Mouse (Mus musculus) cerebellum, adult 11 months (tissue): ENCODE results near the gene Avil.

Source experiments
- DNase-seq: peaks from one replicate; pipeline ENCODE4 v3.0.0; 2022

Gene Avil

DNA sequence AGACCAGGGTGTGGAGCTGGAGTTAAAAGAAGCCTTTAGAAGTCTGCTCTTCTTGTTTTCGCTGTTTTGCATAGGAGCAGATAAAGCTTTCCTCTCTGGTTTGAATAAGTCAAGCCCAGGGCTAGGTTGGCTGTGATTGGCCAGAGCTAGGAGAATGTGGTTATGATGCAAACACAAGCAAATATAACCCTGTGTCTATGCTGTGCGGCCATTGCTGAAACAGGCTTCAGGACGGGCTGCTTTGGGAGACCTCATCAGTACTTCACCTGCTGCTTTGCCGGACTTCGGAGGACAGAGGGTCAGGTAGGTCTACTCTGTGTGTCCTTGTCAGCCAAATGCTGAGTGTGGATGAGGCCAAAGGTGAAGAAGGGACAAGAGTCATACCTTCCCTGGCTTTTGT lies at the start of gene Avil:
TSS of gene Avil (plus strand) at position 181 of the 400 bp plus-strand sequence.
- DNase-seq = no peak

DNA sequence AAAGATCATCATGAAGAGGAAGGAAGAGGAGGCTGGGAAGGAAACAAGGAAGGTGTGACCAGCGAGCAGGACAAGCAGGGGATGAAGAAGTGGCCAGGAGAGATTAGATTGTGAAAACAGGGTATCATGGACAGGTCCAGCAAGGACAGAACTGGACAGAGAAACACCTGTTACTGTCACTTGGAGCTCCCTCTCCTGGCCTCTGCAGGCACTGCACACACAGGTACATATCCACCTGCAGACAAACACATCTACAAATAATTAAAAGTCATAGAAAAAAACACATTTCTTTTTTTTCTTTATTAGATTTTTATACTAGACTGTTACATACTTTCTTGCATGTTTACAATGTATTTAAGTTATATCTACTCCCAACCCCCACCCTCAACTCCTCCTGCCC lies 48.1 kb upstream of the Avil start:
- no peak for DNase-seq

DNA sequence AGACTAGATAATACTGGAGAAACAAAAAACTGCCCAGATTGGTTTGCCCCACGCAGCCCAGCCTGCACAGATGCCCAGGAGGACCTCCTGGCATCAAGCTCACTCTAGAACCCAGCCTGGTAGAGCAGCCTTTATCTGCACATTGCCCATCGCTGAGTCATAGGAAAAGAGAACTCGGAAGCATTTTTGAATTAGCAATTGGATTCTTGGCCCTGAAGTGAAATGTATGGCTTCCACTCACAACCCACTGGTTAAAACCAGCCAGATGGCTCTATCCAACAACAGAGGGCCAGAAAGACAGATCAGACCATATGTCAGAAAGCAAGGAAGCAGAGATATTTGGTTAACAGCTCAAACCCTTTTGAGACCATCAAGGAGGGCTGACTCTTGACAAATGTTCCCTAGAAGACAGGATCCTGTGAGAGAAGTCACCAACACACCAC lies 47.5 kb upstream of the Avil start:
- peak; percentile 77 for DNase-seq

DNA sequence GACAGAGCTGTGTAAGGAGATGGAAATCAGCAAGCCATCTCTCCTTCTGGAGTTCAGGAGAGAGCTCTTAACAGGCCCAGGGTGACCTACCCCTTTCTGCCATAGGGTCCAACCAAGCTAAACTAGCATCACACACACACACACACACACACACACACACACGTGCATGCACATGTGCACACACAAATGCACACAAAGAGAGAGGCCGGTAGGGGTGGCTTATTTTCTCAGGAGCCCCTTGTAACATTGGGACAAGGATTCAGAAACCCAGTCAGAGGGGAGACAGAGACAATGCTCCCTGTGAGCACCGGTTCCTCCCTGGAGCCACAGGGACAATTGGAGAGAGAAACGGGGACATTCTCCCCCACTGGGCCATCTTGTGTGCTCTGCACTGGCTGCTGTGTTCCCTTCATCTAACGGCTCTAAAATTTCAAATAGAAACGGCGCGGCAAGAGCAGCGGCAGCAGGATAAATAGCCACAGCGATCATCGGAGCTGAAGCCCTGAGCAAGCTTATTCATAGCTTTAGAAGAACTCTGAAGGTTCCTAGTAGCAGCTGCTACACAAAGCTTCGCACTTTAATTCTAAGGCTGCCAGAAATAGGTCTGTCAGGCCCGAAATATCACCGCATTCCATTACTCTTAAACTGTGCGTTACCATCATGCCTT lies 43.7 kb upstream of the Avil start:
- DNase-seq = no peak

DNA sequence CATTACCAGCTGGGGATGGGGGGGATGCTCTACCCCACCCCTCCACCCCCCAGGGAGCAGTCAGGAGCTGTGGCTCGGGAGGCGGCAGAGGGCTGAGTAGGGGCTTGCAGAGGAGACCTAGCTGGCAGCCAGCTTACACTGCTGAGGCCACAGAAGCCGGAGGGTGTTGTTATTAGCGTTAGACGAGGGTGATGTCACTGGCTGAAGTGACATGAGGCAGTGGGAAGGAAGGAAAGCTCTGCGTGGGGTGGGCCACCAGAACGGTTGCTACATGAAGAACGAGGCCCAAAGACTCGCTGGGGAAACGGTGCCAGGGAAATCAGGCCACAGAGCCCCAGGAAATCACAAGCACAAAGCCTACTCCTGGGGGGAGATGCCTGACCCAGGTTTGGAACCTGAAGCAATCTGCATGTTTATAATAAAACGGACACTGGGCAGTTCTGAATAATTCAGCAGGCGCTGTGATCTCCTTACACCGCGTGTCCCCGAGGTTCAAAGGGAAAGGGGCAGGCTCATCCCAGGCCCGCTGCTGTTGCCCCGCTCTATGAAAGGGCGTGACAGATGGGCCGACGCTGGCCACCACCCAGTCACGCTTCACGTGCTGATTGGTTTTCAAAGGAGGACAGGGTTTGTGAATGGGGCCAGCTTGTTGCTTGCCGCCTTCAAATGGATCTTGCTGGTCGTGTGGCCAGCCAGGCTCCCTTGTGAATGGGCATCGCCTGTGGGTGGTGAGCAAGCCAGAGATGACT lies 43.0 kb upstream of the Avil start:
- peak; percentile 84 for DNase-seq

DNA sequence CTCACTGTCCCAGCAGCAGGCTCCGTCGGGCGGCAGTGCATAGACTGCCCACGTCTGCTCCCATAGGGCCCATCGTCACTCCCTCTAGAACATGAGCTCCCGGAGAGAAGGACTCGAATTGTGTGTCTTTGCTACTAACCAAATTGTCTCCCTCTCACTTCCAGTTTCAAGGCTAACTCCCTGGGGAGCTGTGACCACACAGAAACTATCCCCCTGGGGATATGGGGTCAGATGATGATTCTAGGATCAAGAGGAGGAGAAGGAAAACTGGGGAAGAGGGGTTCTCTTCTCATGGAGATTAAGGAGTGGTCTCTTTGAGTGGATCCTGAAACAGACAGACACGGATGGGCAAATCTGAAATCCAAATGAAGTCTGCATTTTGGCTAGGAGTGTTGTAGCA lies 40.0 kb upstream of the Avil start:
- DNase-seq = no peak

DNA sequence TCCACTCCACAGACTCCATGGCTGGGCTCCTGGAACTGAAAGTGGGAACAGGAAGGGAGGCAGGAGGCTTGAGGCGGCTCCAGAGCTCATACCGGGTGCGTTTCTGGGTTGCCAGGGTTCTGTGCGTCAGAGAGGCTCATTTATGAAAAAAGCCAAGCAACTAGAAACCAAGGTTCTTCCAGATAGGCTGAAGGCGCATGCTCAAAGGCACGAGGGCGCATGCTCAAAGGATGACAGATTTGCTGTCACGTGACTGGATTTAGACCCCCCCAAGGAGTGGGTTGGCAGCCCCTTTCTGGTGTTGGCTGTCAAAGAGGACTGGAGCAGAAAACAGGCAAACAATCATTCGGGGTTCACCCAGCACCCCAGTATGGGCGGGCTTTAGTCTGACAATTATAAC lies 38.8 kb upstream of the Avil start:
- peak; percentile 87 for DNase-seq

DNA sequence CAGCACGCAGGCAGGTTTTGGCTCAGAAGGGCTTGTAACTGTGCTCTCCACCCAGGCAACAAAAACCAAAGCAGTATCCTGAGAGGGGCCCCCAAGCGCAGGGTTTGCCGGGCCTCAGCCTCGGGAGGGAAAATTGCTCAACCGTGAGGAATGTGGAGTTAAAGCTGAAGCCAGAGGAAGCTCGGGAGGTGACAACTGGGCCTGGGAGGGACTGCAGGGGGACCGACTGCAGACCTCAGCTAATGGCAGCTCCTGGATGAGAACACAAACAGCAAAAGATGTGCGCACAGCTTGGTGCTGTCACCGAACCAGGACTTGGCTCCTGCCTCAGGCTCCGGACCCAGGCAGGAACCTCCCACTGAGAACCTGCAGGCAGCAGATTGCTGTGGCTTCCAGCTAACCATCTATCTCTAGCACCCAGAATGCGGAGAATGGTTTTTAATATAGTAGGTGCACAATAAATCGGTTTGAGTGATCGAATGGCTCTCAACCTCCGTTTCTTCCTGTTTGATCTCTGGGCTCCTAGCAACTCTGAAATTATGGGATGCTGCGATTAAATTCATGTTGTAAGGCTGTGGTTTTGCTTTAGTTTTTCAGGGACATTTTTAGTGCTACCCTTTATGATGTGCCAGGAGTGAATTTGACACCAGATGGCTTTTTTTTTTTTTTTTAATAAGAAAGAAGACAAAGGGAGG lies 38.1 kb upstream of the Avil start:
- peak; percentile 81 for DNase-seq

DNA sequence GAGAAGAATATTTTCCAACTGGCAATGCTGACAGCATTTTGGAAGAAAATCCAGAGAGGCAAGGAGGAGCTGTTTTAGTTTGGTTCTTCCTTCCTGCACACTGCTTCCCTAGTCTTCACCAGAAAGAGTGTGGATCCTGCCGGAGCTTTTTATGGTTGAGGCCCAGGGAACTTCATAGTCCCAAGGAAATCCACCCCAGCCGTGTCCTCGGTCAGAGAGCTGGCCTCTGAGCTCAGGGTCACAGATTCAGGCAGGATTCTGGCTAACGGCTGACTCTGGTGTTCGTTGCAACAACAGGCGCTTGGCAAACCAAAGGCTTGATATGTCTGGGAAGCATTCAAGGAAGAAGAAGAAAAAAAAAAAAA lies 37.6 kb upstream of the Avil start:
- DNase-seq = no peak

DNA sequence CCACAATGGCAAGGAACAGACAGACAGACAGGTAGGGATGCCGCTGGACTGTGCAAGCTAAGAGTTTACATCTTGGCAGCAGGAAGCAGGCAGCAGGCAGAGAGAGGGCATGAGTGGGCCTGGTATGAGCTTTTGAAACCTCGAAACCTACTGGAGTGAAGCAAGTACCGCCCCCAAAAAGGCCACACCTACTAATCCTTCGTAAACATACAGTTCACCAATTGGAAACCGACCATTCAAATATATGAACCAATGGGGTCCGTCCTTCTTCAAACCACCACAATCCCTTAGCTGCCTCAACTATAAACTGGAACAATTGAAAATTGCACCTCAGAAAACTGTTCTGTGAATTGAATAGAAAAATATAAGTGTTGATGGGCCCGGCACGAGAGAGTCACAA lies 36.7 kb upstream of the Avil start:
- no peak for DNase-seq

DNA sequence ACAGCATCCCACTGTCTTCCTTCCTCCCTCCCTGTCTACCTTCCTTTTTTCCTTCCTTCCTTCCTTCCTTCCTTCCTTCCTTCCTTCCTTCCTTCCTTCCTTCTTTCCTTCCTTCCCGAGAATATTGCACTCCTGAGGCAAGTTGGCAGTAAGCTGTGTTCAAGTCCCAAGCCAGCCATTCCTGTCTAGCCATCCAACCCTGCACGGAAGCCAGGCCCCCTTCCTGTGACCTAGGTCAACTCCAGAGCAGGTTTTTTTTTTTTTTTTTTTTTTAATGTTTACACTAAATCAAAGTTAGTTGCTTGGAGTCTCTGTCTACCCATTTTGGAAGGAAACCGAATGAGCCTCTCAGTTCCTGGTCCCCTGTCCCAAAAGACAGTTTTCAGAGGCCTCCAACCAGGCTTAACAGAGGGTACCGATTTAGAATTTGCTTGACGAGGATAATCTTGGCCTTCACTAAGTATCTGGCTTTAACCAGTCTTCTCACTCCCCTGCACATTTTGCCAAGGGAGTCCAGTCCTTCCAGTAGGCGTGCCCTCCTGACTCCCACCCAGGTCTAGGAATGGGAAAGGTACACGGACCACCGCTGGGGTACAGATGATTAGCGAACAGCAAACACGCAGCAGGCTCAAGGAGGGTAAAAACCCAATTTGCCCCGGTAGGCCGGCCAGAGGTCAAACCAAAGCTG lies 29.0 kb upstream of the Avil start:
- no peak for DNase-seq

DNA sequence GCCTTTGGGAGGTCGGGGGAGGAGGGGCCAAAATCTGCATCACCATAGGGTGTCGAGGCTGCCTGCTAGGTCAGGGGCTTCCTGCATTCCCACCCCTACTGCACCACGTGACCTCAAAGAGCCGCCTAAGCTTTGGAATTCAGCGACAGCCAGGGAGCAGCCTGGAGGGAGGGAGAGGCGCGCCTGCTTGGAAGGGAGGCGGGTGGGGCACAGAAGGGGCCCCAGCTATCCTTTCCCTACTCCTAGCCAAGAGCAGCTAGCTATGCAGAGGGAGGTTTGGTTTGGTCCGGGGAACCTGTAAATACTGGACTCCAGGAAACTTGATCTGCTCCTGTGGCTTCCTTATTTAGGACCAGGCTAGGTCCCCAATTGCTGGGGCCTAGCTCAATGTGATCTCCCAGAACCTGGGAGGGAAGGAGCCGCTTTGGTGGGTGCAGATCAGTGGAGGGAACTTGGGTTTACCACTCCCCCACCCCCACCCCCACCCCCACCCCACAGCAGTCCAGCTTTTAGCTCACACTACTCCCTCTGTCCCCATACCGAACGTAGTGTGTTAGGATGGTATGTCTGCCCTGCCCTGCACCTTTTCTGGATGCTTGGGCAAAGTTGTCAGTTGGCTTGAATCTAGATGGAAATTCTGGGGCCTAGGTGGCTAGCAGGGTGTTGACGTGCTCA lies 28.3 kb upstream of the Avil start:
- DNase-seq = no peak

DNA sequence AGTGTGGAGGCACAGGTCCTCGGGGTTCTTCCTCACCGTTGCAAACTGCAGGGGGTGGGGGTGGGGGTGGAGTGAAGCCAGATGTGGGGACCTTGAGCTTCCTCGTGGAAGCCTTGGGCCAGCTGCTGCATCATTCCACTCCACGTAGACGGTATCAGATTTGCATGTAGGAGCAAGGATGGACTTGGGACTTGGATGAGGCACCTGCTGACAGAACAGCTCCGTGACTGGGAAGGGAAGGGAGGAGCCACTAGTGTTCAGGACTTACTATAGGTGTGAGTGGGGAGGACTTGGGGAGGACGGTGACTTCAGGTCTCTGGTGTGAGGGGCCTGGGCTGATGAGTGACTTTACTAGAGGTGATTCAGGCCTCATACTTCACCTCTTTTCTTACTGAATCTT lies 27.5 kb upstream of the Avil start:
- DNase-seq = no peak

DNA sequence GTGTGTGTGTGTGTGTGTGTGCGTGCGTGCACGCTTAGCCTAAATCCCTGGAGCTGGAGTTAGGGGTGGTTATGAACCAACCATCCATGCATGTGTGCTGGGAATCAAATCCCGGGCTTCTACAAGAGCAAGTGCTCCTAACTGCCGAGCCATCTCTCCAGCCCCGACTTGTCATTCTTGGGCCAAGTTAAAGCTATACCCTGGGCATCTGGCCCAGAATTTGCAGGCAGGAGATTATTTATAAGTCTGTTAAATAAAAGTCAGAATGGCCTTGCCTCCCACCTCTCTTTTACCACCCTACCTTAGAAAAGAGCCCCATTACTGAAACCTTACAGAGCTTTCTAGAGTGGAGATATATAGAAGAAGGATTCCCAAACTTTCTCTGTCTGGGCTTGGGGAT lies 24.8 kb upstream of the Avil start:
- DNase-seq = no peak

DNA sequence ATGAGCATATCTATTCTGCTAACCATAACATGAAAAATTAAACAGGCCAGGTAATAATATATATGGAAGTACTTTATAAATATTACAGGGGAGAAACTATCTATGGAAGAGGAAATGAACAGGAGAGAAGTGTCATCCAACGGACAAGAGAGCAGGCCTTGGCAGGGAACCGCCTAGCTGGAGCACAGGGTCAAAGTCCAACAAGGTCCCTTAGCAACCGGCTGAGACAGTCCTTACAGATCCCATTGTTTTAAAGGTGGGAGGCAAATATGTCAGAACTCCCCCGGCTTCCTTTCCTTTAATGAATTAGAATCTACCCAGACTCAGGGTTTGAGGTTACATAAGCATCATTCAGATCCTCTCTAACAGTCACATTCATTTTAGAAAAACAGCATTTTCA lies 23.4 kb upstream of the Avil start:
- DNase-seq = no peak

DNA sequence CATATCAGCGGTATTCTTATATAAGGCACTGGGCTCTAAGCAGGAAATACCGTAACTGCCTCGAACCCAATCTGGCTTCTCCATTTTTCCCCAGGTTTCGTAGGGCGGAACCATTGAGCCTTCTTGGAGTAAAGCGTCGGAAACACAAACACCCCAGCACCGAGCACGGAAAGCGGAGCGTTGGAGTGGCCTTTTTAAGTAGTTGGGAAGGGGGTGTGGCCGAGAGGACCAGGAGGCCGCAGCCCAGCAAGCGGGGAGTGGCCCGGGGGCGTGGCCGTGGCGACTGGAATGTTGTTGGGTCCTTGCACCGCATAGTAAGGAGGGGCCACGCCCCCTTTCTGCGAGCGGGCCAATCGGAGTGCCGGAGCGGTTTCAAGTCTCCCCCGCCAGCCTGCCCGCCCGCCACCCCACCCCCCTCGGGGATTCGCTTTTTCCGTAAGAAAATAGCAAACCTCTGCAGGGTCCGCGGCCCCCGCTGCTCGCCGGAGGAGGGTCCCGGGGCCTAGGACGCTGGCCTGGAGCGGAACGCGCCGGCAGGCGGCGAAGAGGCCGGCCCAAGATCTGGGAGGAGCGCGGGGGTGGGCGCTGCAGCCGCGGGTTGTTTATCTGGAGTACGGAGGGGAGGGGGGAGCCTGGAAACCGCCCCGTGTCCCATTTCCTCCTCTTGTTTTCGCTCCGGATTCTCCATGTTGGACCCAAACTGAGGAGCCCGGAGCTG lies 22.1 kb upstream of the Avil start, which contains the start of gene Ctdsp2:
TSS of gene Ctdsp2 (plus strand) at position 441 of the 718 bp plus-strand sequence.
- peak; percentile 100 for DNase-seq

DNA sequence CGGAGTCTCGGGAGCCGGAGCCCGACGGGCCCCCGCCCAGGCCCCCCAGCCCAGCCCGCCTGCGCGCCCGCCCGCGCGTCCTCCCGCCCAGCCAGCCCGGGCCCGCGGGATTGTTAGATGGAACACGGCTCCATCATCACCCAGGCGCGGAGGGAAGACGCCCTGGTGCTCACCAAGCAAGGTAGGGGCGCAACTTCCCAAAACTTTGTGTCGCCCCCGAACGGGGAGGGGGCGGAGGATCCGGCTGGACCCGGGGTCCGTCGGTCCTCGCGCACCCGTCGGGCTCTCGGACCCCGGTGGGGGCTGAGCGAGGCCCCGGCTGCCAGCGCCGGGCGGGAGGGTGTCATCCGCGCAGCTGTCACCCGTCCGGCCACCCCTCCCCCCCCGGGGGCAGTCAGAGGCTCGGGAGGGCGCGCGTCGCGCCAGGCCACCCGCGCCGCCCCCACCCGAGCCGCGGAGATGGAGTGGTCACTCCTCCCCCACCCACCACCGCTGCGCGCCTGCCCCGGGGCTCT lies 21.3 kb upstream of the Avil start:
- peak; percentile 75 for DNase-seq

DNA sequence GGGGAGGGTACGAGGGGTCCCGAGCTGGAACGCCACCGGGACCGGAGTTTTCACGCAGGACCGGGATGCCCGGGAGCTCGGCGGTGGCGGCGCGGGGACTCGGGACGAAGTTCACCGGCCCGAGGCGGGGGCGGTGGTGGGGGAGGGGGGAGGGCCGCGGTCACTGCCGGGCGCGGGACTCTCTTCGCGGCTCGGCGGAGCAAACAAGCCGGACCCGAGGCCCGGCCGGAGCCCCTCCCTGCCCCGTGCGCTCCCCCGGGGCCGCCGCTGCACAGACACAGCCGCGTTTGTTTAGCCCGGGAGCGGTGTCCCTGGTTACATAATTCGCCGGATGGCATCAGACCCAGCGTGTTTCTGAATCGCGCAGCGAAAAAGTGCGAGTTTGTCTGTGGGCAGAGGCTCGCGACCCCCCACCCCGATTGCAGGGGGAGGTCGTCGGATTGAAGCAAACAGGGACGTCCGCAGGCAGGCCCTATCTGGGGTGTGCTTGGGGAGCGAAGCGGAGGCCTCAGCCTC lies 20.8 kb upstream of the Avil start:
- peak; percentile 67 for DNase-seq

DNA sequence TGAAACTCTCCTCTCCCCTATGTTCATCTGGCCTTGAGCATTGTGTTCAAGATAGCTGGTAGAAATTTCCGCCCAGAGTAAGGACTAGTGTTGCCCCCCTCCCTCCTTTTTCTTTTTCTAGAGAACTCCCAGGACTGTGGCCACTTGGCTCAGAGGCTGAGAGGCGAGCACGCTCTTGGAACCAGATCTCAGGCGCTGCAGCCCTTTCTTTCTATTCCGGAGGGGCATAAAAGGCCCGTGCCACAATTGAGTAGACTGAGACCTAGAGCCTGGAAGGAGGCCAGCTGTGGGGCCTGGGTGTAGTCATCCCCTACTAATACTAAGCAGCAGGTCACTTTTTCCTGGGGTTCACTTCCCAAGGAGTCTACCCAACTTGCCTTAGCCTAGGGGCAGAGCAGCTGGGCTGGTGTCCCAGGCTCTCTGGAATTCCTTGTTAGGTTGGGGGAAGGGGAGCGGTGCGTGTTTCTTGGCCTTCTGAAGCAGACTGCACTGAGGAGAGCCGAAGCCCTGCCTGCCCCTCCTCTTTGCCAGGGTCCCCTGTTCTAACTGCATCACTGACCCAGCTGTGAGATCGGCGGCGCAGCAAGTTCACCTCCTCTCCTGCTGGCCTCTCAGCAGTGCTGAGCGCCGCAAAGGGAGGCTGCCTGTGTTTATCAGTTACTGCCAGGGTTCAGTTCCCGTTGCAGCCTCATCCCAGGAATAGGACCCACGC lies 20.1 kb upstream of the Avil start:
- peak; percentile 63 for DNase-seq

DNA sequence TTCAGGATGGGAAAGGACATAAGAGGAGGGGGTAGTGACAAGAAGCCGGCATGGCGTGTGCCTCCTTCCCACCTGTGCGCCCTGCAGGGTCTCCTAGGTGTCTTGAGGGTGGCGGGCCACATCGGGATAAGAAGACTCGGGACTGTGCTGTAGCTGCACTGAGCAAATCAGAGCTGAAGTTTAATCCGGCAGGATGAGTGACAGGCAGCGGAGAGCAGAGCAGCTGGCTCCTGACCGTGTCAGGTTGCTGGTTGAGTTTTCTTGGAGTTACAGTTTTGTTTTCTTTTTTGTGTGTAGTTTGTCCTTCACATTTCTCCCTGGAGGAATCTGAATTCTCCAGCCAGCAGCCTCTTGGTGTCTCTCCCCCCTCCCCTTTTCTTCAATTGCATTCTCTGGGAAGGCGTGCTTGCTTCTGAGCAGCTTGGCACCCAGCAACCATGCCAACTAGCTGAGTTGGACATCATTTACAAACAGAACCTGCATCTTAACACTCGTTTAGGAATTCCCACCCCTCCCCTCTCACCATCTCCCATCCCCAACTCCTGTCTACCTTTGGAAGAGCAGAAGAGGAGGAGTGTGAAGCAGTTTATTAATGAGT lies 19.5 kb upstream of the Avil start:
- DNase-seq = no peak

DNA sequence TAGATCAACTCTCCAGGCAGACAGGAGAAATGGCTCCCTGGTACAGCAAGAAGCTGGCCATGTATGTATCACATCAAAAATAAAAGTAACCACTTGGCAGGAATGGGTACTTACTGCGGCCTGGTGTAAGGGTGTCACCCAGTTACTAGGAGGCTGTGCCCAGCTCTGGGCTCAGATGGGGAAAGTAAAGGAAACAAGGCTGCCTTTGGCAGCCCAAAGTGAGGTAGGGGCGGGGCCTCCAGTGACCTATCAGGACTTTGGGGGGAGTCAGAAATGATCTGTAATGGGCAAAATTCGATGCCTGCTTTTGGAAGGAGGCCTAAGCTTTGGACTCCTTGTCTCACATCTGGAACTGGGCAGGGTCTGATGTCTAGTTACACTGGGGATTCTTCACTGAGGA lies 18.8 kb upstream of the Avil start:
- no peak for DNase-seq
